Mouse (Mus musculus) urinary bladder, postnatal 36 days (tissue): ENCODE measurements around the gene Cd84.

Source experiments
- DNase-seq, 2 experiments: peaks; one replicate each; pipeline ENCODE4 v3.0.0; 2022; ENCODE audit warnings: low spot score in 2 of 2, mixed read lengths in 1 of 2

Cd84 gene

GRCm38 (mm10) chr1:171915638-171916458 lies 76.4 kb downstream of the Cd84 start:
- no peak for DNase-seq

- DNase-seq = no peak
Measured at GRCm38 (mm10) chr1:171917305-171918039, 78.0 kb downstream of the Cd84 start, which contains the start of gene Slamf6. Gene Slamf6, plus strand, starts transcription at chr1:171917515.

GRCm38 (mm10) chr1:171918136-171918920 lies 78.8 kb downstream of the Cd84 start:
- no peak for DNase-seq

- DNase-seq = no peak
Measured at GRCm38 (mm10) chr1:171919193-171919592, 79.7 kb downstream of the Cd84 start.

- DNase-seq = no peak
Measured at GRCm38 (mm10) chr1:171919901-171920510, 80.5 kb downstream of the Cd84 start.

- no peak for DNase-seq
Measured at GRCm38 (mm10) chr1:171920989-171921621, 81.6 kb downstream of the Cd84 start.

- no peak for DNase-seq
Measured at GRCm38 (mm10) chr1:171921641-171922040, 82.1 kb downstream of the Cd84 start.

GRCm38 (mm10) chr1:171922844-171923243 lies 83.3 kb downstream of the Cd84 start:
- no peak for DNase-seq

- DNase-seq = no peak
Measured at GRCm38 (mm10) chr1:171924900-171925299, 85.4 kb downstream of the Cd84 start.

- DNase-seq = no peak
Measured at GRCm38 (mm10) chr1:171933851-171934250, 94.4 kb downstream of the Cd84 start.

- no peak for DNase-seq
Measured at GRCm38 (mm10) chr1:171938952-171939948, 99.8 kb downstream of the Cd84 start.
